Mouse (Mus musculus) liver, adult 2 months (tissue): ENCODE measurements around the gene Slc12a8.

ENCODE experiments used
- CTCF ChIP-seq: fragments of 200-500 bp; IDR thresholded peaks from 2 replicates; pipeline ENCODE4 v1.5.1; 2011; ENCODE audit warnings: low read depth, low read length, control low read depth
- POLR2A ChIP-seq: fragments of 200-500 bp; IDR thresholded peaks from 2 replicates; pipeline ENCODE4 v1.6.1; 2011; ENCODE audit warnings: low read length, control low read depth; ENCODE audit not compliant: insufficient read depth; ENCODE audit errors: extremely low read depth

DNA sequence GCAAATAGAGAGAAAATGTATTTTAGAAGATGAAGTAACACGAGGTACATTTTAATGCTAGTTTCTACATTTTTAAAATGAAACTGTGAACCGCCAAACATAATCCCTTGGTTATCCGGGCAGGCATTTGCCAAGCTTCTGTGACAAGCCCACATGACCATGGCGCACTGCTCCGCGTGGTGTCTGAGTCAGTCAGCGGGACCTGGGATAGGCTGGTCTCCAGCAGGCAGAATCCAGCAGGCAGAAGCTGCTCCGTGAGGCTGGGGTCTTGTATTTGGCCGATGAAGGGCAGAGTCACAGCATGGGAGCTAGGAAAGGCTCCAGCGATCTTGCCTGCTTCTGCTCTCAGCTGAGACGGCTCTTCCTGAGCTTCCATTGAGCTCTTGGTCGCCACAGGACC, 41.0 kb downstream of the Slc12a8 start:
- TF ChIP-seq CTCF: no peak
- TF ChIP-seq POLR2A: no peak
